Mouse (Mus musculus) testis, postnatal 14 days (tissue): ENCODE results near the gene Dap.

Experiments
- DNase-seq: peaks from one replicate; pipeline ENCODE4 v3.0.0; 2021; ENCODE audit warnings: low spot score

The Dap gene

DNA sequence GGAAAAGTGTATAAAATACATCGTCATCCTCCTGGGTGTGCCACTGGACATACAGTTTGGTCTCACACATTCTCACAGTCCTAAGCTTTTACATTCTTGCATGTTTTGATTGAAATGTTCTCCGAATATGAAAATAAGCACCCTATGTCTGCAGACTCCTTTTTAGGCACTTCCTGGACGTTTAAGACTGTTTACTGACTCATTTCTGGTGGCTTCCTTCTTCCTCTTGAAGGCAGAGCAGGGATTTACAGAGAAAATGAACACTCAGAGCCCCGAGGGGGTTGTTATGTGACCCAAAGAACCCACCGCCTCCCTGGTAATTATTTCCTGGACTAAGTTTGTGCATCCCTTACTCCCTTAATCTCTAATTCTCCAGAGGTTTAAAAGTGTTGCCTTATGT lies 13.8 kb downstream of the Dap start:
- DNase-seq, result no peak

DNA sequence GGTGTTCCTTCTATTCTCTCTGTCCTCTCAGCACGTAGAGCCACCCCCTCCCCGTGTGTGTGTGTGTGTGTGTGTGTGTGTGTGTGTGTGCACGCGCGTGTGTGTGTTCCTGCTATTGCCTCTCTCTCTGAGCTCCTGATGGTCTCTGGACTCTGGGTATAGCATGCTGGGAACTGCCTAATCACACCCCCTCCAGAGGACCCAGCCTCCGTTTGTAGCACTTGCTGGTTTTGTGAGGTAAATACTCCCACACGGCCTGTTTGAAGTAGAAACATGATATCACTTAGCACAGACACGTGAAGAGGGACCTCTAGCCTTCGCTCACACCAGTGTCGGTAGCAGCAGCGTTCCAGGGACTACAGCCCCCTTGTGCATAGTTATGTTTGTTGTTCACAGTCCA lies 14.5 kb downstream of the Dap start:
- DNase-seq, result no peak

DNA sequence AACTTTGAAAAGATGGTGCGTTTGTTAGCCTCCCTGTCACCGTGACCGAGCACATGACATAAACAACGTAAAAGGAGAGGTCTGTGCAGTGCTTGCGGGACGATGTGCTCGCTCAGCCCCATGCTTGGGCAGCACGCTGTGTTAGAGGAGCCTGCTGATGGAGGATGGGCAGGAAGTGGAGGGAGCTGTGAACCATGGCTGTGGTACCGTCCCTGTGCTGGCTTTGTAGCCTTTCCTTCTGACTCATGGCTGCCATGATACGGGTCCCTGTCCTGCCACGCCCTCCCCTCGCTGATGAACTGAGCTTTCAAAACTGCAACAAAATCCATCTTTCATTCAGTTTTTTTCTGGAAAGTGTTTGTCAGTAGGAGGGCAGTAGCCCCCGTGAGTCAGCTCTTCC lies 15.6 kb downstream of the Dap start:
- DNase-seq, result no peak

DNA sequence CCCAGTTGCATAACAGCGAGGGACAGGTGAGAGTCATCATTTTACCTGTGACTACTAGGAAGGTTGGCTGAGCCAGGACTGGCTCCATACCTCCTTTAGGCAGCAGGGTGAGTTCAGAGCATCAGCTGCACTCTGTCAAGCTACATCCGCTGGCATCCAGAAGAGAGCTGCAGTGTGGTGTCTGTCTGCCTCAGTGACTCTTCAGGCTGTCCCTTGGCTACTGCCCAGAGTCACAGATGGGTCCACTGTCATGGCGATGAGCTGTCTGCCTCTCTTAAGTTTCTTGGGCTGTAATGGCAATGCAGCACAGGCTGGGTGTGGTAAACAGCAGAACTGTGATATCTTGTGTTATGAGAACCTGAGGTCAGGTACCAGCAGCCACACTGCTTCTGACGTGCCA lies 16.1 kb downstream of the Dap start:
- DNase-seq, result no peak

DNA sequence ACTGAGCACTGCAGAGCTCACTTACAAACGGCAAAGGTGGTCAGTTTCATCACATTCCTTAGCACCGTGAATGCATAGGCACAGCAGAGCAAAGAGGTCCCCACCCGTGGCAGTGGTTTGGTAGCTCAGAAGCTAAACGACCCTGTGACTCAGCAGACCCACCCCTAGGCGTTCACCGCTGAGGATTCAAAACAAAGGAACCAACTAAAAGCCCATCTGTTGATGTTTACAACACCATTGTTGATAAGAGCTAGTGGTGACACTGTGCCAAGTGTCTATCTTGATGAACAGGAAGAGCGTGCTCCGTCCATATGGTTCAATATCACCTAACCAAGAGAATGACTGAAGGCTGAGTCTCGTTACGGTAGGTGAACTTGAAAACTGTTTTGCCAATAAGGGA lies 19.1 kb downstream of the Dap start:
- no peak for DNase-seq

DNA sequence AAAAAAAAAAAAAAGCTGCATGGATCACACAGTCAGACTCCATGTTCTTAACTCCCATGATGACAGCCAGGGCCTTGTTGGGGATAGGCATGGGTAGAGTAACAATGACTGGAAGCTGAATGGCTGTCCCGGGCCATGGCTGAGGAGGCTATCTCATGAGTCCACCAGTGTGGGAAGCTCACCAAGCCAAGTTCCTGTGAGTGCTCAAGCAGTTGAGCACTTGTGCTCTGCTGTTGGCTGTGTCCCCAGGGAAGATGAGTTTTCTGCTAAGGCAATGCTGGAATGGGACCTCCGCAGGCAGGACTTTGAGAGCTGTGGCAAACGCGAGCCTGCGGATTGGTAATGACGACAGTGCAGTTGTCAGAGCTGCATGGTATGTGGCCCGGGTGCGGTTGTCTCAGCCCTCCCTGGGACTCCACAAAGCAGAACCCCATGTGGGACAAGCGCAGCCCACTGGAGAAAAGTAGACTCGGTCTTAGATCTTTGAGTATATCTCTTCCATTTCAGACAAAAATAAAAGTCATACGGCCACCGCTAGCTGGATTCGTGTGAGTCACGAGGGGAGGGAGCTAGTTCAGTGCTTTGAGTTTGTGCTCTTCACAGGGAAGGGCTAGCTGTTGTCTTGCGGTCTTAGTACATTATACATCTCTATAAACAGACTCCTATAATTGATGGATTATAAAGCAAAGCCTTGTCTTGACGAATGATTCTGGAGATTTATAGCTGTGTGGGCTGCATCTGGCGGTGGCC lies 20.8 kb downstream of the Dap start:
- DNase-seq, result no peak

DNA sequence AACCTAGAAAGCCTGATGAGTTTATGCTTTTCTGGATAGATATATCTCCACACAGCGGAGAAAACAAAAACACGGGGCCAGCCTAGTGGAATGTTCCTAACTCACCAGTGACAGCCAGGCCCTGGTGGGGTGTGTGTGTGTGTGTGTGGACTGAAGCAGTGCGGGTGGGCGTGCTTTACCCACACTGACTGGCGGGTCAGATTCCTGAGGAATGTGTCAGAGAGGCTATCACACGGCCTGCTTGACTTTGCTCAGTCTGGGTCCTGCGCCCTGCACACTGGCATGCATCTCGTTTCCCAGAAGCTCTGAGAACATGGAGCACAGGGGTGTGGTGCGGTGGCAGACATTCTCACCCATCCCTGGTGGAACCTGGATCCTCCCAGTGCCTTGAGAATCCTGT lies 21.8 kb downstream of the Dap start:
- DNase-seq, result no peak

DNA sequence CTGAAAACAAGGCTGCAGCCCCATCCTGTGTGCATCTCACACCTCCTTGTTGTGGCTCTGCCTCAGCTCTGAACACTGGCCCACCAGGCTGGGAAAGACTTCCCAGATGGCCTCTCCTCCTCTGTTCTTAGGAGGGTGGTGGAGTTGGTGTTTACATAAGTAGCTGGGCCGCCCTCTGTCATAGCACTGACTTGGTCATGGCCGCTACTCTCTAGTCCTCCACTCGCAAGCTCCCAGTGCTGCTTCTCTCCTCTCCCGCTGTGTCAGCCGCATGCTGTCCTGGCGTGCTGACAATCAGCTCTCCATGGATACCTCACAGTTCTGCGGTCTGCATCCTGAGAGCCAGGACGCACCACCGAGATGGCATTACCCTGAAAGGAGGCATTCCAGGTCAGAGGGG lies 22.9 kb downstream of the Dap start:
- no peak for DNase-seq

DNA sequence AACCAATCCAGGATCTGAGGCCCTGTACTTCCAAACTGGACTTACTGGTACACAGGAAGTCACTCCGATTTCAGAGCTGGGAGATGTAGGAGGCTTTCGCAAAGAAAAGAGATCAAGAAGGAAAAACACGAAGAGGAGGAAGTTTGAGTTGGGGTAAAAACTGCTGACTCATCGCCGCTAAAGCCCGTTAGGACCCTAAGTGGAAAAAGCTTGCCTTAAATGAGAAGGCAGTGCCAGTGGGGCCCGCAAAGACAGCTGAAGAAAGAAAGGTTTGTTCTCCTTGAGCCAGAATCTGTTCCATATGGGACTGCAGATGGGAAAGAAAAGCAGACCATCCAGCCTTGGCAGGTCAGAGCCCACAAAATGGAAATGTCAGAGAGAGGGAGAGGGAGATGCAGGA lies 24.8 kb downstream of the Dap start:
- DNase-seq, result no peak

DNA sequence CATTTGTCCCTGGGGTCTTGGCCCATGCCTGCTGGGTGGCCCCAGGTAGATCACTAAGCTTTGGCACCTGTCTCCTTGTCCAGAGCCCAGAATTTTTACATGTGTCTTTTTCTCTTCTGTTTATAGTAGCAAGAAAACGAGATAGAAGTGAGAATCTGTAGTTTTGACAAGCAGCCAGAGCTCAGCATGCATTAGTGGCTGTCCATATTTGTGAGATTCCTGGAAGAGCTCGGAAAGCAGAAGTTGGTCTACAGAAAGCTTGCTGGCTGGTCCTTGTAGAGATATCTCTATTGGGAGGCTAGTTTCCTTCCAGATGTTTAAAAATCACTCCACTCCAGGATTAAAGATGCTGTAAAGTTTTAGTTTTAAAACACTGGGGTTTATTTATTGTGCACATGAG lies 25.9 kb downstream of the Dap start:
- no peak for DNase-seq

DNA sequence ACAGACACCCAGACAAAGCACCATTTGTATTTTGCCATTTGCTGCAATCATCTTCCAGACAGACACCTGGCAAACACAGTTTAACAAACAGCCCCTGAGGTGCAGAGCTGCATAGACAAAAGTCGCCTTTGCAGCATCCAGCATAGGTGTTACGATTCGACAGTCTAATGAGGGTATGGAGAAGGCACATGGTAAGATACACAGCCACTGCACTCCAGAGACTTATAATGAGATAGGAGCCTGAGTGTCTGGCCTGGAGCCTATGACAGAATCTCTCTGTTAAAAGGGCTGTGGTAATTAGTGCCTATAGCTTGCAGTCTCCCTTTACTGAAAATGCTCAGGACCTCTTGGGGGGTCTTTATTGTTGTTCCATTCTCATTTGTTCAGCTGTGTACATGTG lies 26.6 kb downstream of the Dap start:
- DNase-seq, result no peak

DNA sequence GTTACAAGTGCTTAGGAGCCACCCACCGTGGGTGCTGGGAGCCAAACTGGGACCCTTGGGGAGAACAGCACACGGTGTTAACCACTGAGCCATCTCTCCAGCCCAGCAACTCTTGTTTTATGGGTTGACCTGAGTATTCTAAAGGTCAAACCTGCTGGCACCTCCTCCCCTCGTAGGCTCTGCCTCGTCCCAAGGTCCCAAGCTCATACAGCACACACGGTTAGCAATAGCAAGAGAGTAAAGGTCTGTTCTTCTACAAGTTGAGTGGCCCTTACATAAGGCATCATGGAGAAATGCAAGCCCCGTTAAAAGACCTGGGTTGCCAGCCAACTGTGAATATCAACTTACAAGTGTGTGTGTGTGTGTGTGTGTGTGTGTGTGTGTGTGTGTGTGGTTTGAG lies 27.1 kb downstream of the Dap start:
- DNase-seq, result no peak

DNA sequence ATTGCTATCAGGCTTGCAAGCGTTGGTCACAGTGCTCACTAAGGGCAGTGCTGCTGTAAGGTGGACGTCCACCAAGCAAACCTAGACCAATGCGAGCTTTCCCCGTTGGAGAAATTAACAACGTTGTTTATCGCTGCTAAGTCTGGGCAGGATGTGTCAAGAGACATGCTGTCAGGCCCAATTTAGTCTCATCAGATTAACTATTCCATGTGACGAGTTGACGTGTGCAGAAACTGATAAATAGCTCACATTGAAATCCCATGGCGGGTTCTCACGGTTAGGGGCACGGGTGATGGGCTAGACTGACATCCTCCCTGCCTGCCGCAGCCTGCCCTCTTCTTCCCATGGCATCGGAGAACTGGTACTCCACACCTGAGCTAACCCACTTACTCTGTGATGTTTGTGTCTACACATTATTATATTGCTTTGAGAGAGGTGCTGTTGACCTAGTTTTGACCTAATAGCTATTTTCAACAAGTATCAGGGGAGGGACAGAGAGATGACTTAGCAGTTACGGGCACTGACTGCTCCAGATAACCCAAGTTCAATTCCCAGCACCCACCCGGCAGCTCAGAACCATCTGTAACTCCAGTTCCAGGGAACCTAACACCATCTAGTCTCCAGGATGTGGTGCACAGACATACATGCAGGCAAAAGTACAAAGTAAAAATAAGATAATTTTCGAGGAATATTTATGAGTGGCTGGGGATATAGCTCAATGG lies 28.6 kb downstream of the Dap start:
- no peak for DNase-seq

DNA sequence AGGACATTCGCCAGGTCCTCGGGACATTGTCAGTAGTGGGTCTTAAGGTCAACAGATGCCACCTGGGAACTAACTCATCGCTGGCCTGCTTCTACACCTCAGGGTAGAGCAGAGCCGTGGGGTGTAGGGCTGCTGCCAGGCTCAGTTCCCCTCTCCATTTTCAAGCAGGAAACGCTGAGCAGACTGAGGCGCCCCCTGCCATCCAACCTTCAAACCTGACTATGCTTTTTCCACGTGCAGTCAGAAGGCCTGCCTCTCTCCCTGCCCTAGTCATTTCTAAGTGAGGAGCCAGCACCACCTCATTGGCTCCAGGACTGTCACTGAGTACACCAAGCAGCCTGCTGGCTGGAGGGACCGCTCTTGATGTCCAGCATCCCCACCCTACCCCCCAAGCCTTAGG lies 29.3 kb downstream of the Dap start:
- no peak for DNase-seq

DNA sequence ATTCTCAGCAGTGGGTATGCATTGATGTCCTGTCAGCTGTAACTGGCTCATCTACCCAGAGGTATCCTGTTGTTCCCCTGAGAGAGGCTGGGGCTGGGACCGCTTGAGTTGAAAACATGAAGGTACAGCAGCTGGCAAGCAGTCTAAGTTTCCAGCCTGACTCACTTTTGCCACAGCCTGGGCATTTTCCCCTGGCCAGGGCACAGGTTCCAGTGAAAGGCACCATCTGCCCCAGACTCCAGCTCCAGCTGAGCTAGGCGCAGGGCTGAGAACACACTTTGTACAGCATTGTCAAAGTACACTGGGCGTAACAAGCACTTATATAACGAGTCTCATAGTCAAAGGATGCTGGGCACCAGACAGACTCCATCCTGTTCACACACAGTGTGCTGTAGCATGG lies 29.8 kb downstream of the Dap start:
- no peak for DNase-seq

DNA sequence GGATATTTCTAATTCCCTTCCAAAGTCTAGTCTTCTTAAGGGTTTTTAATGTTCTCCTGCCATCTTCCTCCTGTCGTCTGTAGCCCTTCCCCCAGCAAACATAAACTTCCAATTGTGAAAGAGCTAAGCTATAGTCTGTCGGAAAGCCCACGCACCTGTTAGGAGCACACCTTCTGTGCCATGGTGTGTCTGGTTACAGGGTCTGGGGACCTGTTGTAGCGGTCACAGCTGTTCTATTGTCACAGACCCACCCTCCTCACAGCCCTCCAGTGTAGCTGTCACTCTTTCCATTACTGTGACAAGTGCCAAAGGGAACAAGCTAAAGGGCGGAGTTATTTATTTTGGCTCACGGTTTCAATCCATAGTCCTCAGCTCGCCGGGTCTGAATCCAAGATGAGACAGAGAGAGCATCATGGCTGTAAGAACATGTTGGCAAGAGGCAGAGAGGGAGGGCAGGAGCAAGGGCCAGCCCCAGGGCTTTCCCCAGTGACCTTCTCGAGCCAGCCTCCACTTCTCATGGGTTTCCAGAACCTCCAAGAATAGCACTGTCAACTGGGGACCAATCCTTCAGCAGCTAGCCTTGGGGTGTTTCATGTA lies 30.9 kb downstream of the Dap start:
- DNase-seq, result no peak

DNA sequence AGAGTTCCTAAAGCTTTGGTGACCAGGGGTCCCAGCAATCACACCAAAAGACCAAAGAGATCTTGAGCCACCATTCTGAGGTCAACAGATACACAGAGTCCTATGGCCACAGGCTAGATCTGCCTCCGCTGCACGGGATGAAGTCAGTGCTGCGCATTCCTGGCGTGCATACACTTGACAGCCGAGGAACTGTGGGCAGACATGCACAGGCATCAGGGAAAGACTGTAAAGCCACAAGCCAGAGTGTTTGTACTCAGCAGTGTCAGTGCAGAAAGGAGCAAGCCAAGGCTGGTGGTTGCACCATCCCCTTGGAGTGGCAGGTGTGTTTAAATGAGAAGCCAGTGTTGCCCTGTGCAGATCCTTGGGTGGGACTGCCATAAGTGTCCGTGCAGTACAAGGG lies 31.6 kb downstream of the Dap start:
- DNase-seq, result no peak

DNA sequence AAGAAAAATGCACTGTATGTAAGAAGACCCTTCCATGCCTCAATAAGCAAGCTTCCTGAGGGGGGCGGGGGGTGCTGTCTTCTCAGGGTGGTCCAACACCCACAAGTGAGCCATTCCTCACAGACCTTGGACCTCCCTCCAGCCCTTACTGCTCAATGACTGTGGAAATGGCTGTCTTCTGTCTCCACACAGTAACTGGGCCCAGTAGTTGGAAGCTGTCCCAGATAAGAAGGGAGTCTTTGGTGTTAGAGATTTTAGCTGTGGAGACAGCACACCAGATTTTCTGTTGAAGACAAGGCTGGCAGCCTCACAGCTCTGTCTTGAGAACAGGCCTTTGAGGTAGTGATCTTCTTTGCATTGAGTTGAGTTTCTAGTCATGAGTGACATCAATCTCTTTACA lies 33.2 kb downstream of the Dap start:
- no peak for DNase-seq

DNA sequence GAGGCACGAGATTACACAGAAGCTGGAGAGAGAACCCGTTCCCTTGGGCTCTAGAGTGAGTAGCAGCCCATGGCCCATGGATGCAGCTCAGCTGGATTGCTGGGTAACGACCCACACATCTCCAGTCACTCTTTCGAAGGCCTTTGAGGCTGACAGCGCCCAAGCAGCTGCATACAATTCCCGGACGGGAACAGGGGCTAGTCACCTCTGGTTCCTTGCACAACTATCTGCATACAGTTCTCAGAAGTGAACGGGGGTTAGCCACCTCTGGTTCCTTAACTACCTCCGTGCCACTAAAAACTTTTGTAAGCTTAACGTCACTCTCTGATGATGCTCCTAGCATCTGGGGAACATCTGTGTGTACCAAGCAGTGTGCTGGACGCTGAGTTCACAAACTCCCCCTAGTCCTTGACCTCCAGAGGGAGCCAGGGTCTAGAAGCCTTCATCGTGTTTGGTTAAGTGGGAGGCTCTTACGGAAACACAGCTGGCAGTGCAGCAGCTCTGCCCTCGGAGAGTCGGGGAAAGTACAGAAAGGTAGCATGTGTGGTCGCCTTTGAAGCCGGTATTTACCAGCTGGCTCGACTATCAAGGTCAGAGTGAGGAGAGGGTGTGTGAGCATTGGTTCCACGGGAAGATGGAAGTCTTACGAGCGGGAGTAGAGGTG lies 34.0 kb downstream of the Dap start:
- no peak for DNase-seq

DNA sequence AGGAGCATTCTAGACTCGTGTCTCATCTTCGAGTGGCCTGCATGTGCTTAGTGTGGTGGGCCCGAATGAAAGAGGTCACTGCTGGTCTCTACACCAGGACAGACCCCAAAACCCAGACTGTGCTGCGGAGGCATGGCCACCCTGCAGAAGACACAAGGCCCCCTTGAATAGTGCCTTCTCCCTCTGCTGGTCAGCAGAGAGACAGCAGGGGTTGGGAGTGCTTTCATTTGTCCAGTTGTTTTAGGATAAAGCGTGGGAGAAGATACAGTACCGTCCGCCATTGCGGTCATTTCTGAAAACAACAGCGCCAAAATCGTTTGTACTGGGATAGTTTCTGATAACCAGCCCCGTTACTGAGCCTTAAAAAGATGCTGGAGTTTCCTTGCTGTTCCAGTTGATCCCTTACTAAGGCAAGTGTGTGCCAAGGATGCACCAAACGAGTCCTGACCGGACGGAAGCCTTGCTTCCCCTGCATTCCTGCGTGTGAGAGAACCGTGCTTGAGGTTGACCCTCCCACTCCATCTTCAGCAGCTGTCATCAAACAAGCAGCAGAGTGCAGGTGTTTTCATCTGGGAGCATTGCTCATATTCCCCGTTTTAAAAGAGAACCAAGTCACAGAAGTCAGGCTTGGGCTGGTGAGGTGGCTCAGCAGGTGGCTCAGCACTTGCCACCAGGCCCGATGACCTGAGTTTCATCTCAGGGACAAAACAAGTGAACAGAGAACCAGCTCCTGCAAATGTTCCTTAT lies 34.8 kb downstream of the Dap start:
- DNase-seq, result no peak

DNA sequence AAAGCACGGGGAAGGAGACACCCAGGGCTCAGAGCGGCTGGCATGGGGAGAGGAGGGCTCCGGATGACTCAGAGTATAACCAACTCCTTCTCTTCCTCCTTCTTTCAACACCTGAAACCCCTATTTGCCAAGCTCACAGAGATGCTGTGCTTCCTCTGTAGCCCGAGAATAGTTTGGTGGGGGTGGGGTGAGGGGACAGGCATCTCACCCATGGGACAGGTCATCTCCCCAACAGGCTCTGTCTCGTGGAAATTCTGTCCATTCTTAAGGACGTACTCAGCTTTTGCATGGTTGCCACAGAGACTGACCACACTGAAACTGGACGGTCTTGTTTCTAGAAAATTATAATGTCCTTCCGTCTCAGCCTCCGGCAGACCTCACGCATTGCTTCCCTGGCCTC lies 37.0 kb downstream of the Dap start:
- no peak for DNase-seq

DNA sequence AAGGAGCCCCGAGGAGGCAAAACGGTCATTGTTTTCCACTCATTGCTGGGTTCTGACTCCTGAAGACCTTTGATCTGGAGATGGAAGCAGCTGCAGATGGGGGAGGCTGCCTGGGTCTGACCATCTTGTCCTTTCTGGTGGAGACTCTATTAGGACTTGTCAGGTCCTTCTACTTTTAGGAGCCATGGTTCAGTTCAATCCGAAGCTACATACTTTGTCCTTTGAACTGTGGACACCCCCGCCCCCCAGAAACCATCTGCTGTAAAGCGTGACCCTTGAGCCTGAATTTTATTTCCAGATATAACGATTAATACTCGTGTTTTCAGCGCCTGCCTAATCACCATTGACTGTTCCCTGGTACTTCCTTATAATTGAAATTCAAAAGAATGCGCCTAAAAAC lies 38.2 kb downstream of the Dap start:
- no peak for DNase-seq
